Mouse (Mus musculus) ES-E14 (cell line): ENCODE data around the gene Topbp1. TPM values are rescaled to one million over a fixed set of nuclear protein-coding genes. Genes with fewer than 3 reads are reported as not detected.

Experiments
- DNase-seq: peaks from one replicate; pipeline ENCODE4 v3.0.0-alpha.2; 2013; ENCODE audit warnings: low read depth, low spot score
- H3K27ac ChIP-seq: 2 replicates; pipeline ENCODE4 v1.5.1; 2012; ENCODE audit warnings: low read depth, mild to moderate bottlenecking, low read length, moderate library complexity, mixed read lengths; ENCODE audit not compliant: poor library complexity, insufficient read depth, severe bottlenecking
- H3K36me3 ChIP-seq: 2 replicates; pipeline ENCODE4 v1.6.1; 2012; ENCODE audit warnings: mild to moderate bottlenecking, low read length, moderate library complexity, mixed read lengths; ENCODE audit not compliant: control insufficient read depth, poor library complexity, insufficient read depth, severe bottlenecking
- H3K4me1 ChIP-seq, 2 experiments: fragments of 150-350 bp in 1 of 2; sonication (generic) in 1 of 2; 2 replicates each; pipeline ENCODE4 v1.6.1; 2012; ENCODE audit warnings: low read length in 2 of 2, mild to moderate bottlenecking in 1 of 2, mixed read lengths in 1 of 2; ENCODE audit not compliant: control insufficient read depth in 2 of 2, insufficient read depth in 2 of 2, poor library complexity in 1 of 2
- H3K4me3 ChIP-seq, 2 experiments: fragments of 150-350 bp in 1 of 2; sonication (generic) in 1 of 2; 2 replicates each; pipeline ENCODE4 v1.5.1; 2012; ENCODE audit warnings: low read length in 2 of 2, low read depth in 1 of 2, mild to moderate bottlenecking in 1 of 2, mixed read lengths in 1 of 2; ENCODE audit not compliant: insufficient read depth in 1 of 2, poor library complexity in 1 of 2, severe bottlenecking in 1 of 2
- H3K9ac ChIP-seq: 2 replicates; pipeline ENCODE4 v1.6.1; 2012; ENCODE audit warnings: low read depth, mild to moderate bottlenecking, low read length, mixed read lengths; ENCODE audit not compliant: poor library complexity, insufficient read depth, severe bottlenecking
- H3K9me3 ChIP-seq: fragments of 150-350 bp; sonication (generic); 2 replicates; pipeline ENCODE4 v1.6.1; 2012; ENCODE audit warnings: low read depth, mild to moderate bottlenecking, low read length; ENCODE audit not compliant: control insufficient read depth, insufficient read depth
- CHD2 ChIP-seq: IDR thresholded peaks from 2 replicates; pipeline ENCODE4 v1.6.1; 2014; ENCODE audit warnings: mild to moderate bottlenecking, low read depth, low read length, inconsistent platforms
- HCFC1 ChIP-seq: IDR thresholded peaks from 2 replicates; pipeline ENCODE4 v1.6.1; 2012; ENCODE audit warnings: low read length, inconsistent platforms, borderline replicate concordance; ENCODE audit not compliant: insufficient read depth
- MAFK ChIP-seq: IDR thresholded peaks from 2 replicates; pipeline ENCODE4 v1.6.1; 2014; ENCODE audit warnings: mild to moderate bottlenecking, low read depth, low read length, inconsistent platforms; ENCODE audit not compliant: insufficient read depth
- ZC3H11A ChIP-seq: IDR thresholded peaks from 2 replicates; pipeline ENCODE4 v1.6.1; 2012; ENCODE audit warnings: low read depth, mild to moderate bottlenecking, inconsistent platforms, low read length, borderline replicate concordance
- ZNF384 ChIP-seq: IDR thresholded peaks from 2 replicates; pipeline ENCODE4 v1.6.1; 2012; ENCODE audit warnings: low read depth, low read length, inconsistent platforms
- in situ Hi-C, 2 experiments: fragments of 600-800 bp; cut with MboI; formaldehyde crosslinking; loops; one replicate each; pipeline ENCODE4 v1.15.1; 2025; ENCODE audit warnings: low sequenced_read_pairs in 2 of 2, inconsistent platforms in 1 of 2; ENCODE audit not compliant: unreplicated experiment in 2 of 2
- total RNA-seq: library from RNA; depleted of rRNA; stranded (reverse); fragments of 300-350 nt; gene quantifications from 2 replicates; pipeline ENCODE4 v1.2.3, GENCODE M21; 2012

Gene Topbp1
- total RNA-seq, 1 experiment: 104 TPM

DNA sequence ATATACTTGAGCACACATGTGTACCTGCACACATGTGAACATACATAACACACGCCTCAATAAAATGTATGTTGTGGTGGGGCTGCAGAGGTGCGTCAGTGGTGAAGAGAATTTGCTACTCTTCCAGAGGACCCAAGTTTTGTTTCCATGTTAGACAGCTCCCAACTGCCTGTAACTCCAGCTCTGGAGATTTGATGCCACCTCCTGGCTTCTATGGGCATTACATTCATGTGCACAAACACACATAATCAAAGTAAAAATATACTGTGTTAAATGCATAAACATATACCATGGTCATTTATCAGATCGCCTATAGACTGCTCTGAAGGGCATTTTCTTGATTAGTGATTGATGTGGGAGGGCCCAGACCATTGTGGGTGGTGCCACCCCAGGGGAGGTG, 2.3 kb upstream of the Topbp1 start:
- H3K27ac ChIP-seq: no peak overlapping the region
- H3K9ac ChIP-seq: no peak overlapping the region
- peak; percentile 37 for DNase-seq
- no peaks in the 10 kb centered on the region for H3K9me3 ChIP-seq
- peaks cover 0 to 8% of the 10 kb centered on the region in 2 experiments; a peak in 2 of 4 replicates for H3K4me1 ChIP-seq
- H3K36me3 ChIP-seq: peaks cover 5% of the 10 kb centered on the region
- no peak overlapping the region for H3K4me3 ChIP-seq
- in situ Hi-C loops: loop anchor here in 1 of 2 experiments (5.0 kb wide), 1 partner anchor 75 kb away; no protein-coding TSS in a partner anchor
- peak; percentile 65; the same call in 1 of the 2 replicates for TF ChIP-seq ZC3H11A
- no peak for TF ChIP-seq HCFC1

- DNase-seq: peak; percentile 33
- H3K27ac ChIP-seq: peak overlapping the region; percentile 84
- H3K4me1 ChIP-seq: peaks cover 0 to 8% of the 10 kb centered on the region in 2 experiments; a peak in 2 of 4 replicates
- H3K9ac ChIP-seq: peak overlapping the region; percentile 98
- H3K4me3 ChIP-seq: peak overlapping the region; percentile 93 to 99
- TF ChIP-seq CHD2 (no peak), MAFK (no peak), HCFC1 (no peak), ZC3H11A (0 out of 2 replicates have a peak, but pooled peaks have one; percentile 5), ZNF384 (0 out of 2 replicates have a peak, but pooled peaks have one; percentile 50)
- in situ Hi-C loops: loop anchor here in 1 of 2 experiments (5.0 kb wide), 1 partner anchor 37 kb away; no protein-coding TSS in a partner anchor
- peaks cover 15% of the 10 kb centered on the region for H3K36me3 ChIP-seq
- no peaks in the 10 kb centered on the region for H3K9me3 ChIP-seq
These were observed 472 bp downstream of the Topbp1 start for GRCm38 (mm10) chr9:103305332-103306041.

DNA sequence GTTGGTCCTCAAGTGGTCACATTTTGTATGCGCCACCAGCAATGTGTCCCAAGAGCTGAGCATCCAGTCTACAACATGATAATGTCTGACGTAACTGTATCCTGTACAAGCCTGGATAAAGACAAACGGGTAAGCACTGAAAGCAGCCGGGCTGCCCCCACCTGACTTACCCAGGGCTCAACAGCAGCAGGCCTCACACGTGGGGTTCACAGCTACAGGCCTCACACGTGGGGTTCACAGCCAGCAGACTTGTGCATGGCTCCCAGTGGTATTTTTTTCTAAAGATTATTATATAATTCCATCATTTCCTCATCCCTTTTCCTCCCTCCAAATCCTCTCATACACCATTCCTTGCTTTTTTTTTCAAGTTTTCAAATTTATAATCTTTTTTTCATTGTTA, 4.8 kb downstream of the Topbp1 start:
- Histone ChIP-seq H3K9ac (no peak overlapping the region), H3K9me3 (no peaks in the 10 kb centered on the region), H3K27ac (no peak overlapping the region), H3K4me1 (peaks cover 3 to 8% of the 10 kb centered on the region in 2 experiments; a peak in 2 of 4 replicates), H3K36me3 (peaks cover 26% of the 10 kb centered on the region), H3K4me3 (no peak overlapping the region)
- no peak for TF ChIP-seq HCFC1
- TF ChIP-seq ZC3H11A: no peak
- TF ChIP-seq ZNF384: no peak
- TF ChIP-seq MAFK: no peak
- no peak for TF ChIP-seq CHD2
- DNase-seq: no peak
- in situ Hi-C loops: loop anchor here in 1 of 2 experiments (5.0 kb wide), 1 partner anchor 32 kb away; no protein-coding TSS in a partner anchor

DNA sequence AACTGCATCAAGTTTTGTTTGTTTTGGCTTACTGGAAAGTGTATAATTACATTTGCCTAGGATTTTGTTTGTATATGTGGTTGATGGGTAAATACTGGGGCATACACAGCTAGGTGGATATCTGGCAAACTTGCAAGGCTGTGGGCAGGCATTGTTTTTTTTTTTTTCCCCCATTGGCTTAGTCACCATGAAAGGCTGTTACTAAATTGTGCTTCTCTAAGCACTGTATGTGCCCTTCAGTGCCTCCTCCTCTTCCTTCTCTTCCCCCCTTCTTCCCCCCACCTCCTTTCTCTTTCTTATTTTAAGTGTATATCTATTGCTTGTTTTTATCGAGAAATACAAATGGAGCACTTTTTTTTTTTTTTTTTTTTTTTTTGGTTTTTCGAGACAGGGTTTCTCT, 19.7 kb downstream of the Topbp1 start:
- Histone ChIP-seq H3K4me3 (no peak overlapping the region), H3K36me3 (peaks cover 51% of the 10 kb centered on the region), H3K4me1 (peaks cover 0 to 3% of the 10 kb centered on the region in 2 experiments; a peak in 1 of 4 replicates), H3K9ac (no peak overlapping the region), H3K27ac (no peak overlapping the region), H3K9me3 (no peaks in the 10 kb centered on the region)
- DNase-seq: no peak
- in situ Hi-C loops: loop anchor here in 1 of 2 experiments (25.0 kb wide), 1 partner anchor 863 kb away; no protein-coding TSS in a partner anchor
- TF ChIP-seq HCFC1 (no peak), ZNF384 (no peak), ZC3H11A (no peak), CHD2 (no peak), MAFK (no peak)
